Mouse (Mus musculus) cerebellum, adult 8-10 months (tissue): ENCODE data around the gene Hsf2bp.

Experiments used
- DNase-seq: peaks from one replicate; pipeline ENCODE4 v3.0.0; 2022

Gene Hsf2bp

DNA sequence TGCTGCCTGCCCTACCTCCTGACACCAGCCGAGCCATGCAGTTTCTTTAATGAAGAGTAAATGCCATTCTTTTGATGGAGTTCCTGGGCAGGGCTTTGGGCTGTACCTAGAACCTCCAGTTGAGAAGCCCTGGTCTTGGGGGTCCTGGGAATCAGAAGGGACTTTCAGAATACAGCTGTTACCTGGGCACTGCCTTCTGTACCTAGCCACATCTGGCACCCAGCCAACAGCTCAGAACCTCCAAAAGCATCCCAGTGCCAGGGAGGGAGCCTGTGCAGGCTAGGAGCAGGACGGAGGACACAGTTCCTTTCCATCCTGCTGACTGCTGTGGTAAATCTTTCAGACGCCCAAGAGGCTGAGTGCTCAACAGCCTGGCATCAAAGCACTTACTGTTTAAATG is 100.3 kb downstream of the Hsf2bp start:
- DNase-seq, result no peak

GRCm38 (mm10) chr17:31935091-31935830 is 100.9 kb downstream of the Hsf2bp start:
- no peak for DNase-seq

- DNase-seq, result no peak
Measured at GRCm38 (mm10) chr17:31933956-31934355, 102.2 kb downstream of the Hsf2bp start.

DNA sequence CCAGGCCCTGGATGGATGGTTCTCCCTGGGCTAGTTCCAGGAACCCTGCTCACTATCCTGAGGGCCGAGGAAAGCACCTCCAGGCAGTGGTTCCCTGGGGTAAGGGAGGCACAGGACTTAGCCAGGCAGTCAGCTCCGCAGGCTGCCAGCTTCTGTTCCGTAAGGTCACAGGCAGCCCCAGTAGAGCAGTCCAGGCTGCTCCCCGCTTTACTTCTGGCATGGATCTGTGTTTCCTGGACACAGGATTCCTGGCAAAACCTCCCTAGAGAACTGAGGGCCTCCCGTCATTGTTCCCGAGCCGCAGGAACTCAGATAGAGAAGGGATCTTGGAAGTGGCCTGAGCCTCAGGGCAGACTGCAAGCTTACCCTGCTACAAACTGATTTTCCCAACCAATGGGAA is 104.7 kb downstream of the Hsf2bp start:
- no peak for DNase-seq

DNA sequence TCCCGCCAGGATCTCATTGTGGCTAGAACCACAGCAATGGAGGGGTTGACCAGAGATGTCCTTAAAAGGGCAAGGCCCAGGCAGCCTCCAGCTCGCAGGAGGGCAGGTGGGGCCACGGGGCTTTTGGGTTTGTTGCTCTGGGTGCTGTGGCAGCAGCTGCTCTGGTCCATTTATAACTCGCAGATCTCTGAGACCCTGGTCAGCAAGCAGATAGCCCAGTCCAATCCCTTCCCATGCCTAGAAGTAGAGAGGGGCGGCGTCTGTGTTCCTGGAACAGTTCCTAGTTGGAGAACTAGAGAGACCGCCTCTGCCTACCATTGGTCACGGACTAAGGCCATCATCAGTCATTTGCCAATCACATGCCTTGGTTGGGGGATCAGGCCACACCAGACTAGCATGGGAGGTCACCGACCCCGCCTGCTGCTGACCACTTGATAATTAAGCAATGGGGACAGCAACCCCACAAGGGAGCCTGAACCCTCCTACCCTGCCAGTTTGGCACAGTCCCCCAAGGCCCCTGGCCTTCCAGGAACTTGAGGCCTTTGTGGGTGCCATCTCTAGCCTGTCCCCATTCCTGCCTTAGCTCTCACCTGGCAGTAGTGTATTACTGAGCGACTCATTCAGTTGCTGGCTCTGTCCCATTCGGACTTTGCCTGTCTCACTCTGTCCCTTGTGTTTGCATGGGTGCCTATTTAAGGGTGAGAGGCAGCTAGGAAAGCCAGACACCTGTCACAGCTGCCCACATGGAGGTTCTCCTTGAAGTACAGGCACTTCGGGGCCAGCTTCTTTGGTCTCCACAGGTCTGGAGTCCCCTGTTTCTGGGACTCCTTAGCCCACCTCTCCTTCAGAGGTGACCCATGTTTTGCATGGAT is 106.1 kb downstream of the Hsf2bp start:
- no peak for DNase-seq

- DNase-seq, result no peak
Measured at GRCm38 (mm10) chr17:31929032-31929431, 107.1 kb downstream of the Hsf2bp start.

DNA sequence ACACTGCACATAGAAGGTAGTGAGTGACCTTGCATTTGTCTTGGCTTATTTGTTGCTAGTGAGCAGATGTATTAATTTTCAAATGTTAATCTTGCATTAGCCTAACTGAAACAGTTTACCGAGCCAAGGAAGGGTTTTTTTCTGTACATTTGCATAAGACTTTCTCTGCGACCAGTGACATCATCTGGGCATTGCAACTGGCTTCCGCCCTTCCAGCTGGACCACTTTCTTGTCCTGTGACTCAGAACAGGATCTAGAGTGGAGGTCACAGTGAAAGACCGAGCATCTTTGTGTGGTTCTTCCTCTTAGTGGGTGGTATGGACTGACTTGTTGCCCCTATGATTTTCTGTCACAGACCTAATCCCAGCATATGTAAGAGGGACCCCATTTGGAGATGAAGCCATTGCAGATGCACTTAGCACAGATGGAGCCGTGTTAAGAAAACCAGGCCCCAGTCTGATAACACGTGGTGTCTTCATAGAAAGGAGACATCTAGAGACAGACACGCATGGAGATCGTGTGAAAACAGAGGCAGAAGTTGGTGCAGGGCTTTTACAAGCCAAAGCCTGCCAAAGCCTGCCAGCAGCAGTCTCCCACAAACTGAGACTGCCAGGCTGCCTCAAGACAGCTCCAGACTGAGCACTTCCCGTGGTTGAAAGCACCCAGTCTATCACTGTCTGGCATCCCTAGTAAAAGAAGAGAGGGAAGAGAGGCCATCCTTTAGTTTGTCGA is 108.1 kb downstream of the Hsf2bp start:
- DNase-seq, result no peak

- no peak for DNase-seq
Measured at GRCm38 (mm10) chr17:31924229-31924628, 111.9 kb downstream of the Hsf2bp start.

GRCm38 (mm10) chr17:31923310-31923970 is 112.7 kb downstream of the Hsf2bp start:
- DNase-seq, result no peak

- DNase-seq, result no peak
Measured at GRCm38 (mm10) chr17:31920589-31921190, 115.5 kb downstream of the Hsf2bp start.

DNA sequence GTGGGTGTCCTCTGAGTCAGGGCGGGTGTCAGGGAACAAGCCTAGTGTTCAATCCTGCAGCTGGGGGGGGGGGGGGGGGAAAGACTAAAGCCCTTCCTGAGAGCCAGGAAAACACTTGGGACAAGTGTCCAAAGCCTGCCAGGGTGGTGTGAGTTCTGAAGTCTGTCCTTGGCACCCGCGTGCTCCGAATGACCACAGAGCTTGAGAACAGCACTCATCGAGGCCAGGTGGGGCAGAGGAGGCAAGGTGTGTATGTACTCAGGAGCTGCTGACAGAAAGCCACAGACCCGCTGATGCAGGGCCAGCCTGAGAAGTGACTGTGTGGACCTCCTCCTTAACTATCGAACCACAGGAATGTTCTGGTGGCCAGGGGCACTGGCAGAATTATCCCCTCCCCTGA is 116.5 kb downstream of the Hsf2bp start:
- no peak for DNase-seq

DNA sequence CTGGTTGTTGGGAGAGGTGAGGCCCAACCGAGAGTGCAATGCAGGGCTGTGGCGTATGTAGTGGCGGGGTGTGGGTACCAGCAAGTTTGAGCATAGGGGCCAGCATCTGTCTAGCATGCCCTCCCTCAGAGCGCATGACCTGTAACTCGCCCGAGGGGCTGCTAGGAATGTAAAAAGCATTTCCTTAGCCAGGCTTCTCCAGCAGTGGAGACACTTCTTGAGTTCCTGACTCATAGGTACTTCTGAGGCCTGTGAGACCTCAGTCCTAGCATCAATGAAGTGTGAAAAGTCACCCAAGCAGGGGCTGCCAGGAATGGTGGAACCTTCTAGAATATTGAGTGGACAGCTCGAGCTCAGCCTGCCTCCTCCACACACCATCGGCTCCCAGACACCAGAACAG is 117.8 kb downstream of the Hsf2bp start:
- DNase-seq, result no peak

DNA sequence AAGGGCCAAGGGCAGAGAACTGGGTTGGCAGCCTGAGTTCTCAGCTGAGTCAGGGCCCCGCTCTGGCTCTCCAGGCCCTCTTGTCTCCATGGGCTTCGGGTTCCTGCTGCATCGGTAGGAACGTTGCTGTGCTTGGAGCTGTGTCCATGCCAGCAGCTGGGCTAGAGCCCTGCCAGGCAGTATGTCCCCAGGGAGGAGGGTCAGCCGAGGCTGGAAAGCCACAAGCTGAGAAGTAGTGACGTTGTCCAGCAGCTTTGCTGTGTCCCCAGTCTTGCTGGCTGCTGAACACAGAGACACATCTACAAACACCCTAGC is 119.7 kb downstream of the Hsf2bp start:
- DNase-seq, result no peak

- DNase-seq, result no peak
Measured at GRCm38 (mm10) chr17:31915756-31916460, 120.2 kb downstream of the Hsf2bp start.

- DNase-seq, result no peak
Measured at GRCm38 (mm10) chr17:31914323-31914722, 121.8 kb downstream of the Hsf2bp start.

- DNase-seq, result no peak
Measured at GRCm38 (mm10) chr17:31912881-31913662, 123.1 kb downstream of the Hsf2bp start.

DNA sequence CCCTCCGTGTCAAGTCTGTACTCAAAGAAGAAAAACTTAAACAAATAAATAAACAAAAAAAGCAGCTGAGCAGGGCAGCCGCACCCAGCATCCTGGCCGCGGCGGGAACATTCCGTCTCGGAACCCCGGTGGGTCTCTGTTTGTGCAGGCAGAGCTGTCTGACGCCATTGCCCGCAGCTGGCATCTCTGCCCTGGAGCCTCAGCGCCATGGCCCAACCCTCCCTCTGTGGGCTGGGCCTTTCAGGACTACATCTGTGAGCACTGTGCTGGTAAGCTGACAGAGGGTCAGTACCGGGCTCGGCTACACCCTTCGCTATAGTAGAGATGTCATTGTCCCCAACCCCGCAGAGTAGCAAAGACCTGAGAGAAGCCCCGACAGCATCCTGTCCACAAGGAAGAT is 123.8 kb downstream of the Hsf2bp start:
- no peak for DNase-seq

- no peak for DNase-seq
Measured at GRCm38 (mm10) chr17:31908966-31909365, 127.2 kb downstream of the Hsf2bp start.

- DNase-seq, result no peak
Measured at GRCm38 (mm10) chr17:31906441-31906840, 129.7 kb downstream of the Hsf2bp start.

GRCm38 (mm10) chr17:31905791-31906211 is 130.3 kb downstream of the Hsf2bp start:
- no peak for DNase-seq

- DNase-seq, result no peak
Measured at GRCm38 (mm10) chr17:31905201-31905790, 130.9 kb downstream of the Hsf2bp start.
